Mouse (Mus musculus): Measurements from ENCODE around the gene Gba2. TPM values are rescaled to one million over a fixed set of nuclear protein-coding genes. Genes with fewer than 3 reads are reported as not detected.
"Not testable (repeated sequence)": the region's sequence is repeated elsewhere in the genome, so short reads cannot be mapped to it uniquely, and the experiment has no call there.

Gba2 gene
- 10 to 100 TPM; 61.0 to 64.4 TPM for total RNA-seq (2021)
- long read RNA-seq, experiment 1, transcript Gba2-201 (17 exons, 3,544 nt): major isoform, 53 of 99 reads
- long read RNA-seq, experiment 1, partial matches to known transcripts: 17 of 99 reads
- long read RNA-seq, experiment 1, other reads (novel, unspliced or antisense): 28 of 99 reads
- long read RNA-seq, experiment 2, transcript Gba2-201 (17 exons, 3,544 nt): major isoform, 84 of 135 reads
- long read RNA-seq, experiment 2, partial matches to known transcripts: 22 of 135 reads
- long read RNA-seq, experiment 2, other reads (novel, unspliced or antisense): 28 of 135 reads

DNA sequence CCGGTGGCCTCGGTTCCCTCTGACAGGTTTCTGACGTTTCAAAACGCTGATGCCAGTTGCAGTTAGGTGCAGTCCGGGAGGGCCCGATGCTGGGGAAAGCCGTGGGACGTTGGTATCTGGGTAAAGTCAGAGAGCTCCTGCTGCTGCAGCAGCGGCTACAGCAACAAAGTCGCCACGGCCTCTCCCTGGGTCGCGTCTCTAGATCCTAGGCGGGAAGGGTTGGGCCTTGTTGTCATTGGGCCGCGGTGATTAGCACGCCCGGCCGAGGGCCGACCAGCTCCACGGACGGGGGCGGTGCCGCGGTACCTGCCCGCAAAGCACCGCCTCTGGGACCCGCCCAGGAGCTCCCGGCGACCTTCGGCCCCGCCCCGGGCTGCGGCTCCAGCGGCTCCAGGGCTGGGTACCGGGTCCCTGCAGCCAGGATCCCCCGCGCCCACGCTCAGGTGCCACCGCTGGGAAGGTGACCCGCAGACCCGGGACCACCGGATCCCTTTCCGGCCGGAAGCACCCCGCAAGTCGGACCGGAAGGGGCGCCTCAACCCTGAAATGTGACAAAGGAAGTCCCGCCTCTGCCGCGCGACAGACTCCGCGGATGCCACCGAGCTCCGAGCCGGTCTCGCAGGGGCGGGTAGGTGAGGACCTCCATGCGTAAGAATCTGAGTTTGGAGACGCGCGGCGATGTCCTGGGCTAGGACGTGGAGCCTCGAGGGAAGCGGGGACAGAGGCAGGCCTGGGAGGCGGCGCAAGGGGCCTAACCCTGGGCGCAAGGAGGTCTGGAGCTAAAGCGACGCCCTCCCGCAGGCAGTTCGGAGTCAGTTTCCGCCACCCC lies at the start of gene Gba2, which contains the start of gene Rgp1:
TSS of gene Gba2 (minus strand) at position 498 of the 829 bp plus-strand sequence.
TSS of gene Rgp1 (plus strand) at position 340 of the 829 bp plus-strand sequence.
- peak; percentile 73 to 81 for DNase-seq (ENCODE audit: low spot score in 2 of 2)
- H3K27ac ChIP-seq: peak within 1 kb of the TSS; percentile 97

DNA sequence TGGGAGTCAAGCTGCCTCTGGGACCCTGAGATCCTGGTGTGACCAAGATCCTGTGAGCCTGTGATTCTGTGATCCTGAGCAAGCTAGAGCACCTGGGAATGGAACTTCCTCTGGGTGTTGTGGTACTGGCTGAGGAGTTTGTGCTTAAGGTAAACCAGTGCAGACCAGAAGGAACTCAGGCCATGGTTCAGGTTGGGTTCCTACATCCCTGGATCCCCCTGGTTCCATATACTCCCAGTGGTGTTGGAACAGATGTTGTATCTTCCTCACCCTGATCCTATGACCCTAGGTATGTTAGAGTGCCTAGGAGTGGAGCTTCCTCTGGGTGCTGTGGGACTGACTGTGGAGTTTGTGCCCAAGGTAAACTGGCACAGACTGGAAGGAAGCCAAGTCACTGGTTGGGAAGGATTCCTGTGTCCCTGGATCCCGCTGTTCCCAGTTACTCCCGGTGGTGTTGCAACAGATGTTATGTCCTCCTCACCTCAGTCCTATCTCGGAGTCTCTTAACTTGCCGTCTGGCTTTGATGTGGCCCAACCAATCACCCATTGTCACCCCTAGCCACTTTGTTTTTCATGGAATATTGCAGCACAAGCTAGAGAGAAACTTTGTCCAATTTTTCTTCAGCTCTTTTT lies 41.6 kb upstream of the Gba2 start:
- no peak overlapping the region for H3K4me3 ChIP-seq
- no peak for DNase-seq (ENCODE audit: low spot score in 2 of 2)
- no peak for TF ChIP-seq CTCF (conservative IDR thresholded peaks at IDR 0.05)

More for the DNA sequence above, at the start of gene Gba2, which contains the start of gene Rgp1:
- peak; percentile 60 for TF ChIP-seq CTCF (conservative IDR thresholded peaks at IDR 0.05)
- peak within 1 kb of the TSS; percentile 65 for H3K4me3 ChIP-seq

DNA sequence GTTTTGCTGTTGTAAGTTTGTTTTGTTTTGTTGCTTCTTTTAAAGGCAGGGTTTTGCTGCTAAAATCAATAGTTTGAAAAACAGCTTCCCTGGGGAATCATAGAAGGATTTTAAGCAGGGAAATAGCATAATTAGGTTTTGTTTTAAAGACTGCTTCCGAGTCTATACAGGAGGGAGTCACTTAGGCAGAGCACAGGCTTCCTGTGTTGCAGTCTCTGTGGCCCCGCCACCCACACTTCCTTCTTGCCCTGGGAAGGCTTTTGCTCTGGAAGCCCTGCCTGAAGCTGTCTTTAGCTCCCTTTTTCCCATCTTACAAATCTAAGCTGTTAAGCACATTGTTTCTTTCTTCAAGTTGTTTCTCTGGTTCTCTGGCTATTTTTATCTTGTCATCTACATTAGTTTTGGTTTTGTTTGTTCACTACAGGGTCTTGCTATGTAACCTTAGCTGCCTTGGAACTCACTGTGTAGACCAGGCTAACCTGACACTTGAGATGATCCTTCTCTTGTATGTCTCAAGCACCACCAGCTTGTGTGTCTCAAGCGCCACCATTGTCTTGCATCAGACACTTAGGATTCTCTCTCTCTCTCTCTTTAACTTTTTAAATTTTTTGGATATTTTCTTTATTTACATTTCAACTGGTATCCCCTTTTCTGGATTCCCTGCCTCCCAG lies 34.5 kb upstream of the Gba2 start:
- no peak for TF ChIP-seq CTCF (conservative IDR thresholded peaks at IDR 0.05)
- H3K4me3 ChIP-seq: no peak overlapping the region
- no peak overlapping the region for H3K27ac ChIP-seq
- DNase-seq (ENCODE audit: low spot score in 2 of 2): no peak

More for the DNA sequence above, 41.6 kb upstream of the Gba2 start:
- H3K27ac ChIP-seq: no peak overlapping the region

DNA sequence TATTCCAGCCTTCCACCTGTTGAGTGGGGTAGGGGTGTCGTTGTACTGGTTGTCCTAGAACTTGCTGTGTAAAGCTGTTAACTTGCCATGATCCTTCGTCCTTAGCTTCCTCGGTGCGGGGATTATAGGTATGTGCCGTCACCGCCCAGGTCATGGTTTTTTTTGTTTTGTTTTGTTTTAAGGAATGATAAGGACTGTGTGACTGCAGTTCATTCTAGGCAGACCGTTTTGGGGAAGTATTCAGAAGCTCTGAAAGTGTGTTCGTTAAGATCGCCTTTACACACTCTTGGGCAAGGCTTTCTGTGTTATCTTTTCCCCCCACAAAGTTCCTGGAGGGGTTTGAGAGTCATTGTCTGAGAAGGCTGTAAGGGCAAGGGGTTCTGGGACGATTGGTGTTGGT lies 33.9 kb upstream of the Gba2 start:
- no peak overlapping the region for H3K4me3 ChIP-seq
- TF ChIP-seq CTCF (conservative IDR thresholded peaks at IDR 0.05): no peak
- H3K27ac ChIP-seq: no peak overlapping the region
- no peak for DNase-seq (ENCODE audit: low spot score in 2 of 2)

DNA sequence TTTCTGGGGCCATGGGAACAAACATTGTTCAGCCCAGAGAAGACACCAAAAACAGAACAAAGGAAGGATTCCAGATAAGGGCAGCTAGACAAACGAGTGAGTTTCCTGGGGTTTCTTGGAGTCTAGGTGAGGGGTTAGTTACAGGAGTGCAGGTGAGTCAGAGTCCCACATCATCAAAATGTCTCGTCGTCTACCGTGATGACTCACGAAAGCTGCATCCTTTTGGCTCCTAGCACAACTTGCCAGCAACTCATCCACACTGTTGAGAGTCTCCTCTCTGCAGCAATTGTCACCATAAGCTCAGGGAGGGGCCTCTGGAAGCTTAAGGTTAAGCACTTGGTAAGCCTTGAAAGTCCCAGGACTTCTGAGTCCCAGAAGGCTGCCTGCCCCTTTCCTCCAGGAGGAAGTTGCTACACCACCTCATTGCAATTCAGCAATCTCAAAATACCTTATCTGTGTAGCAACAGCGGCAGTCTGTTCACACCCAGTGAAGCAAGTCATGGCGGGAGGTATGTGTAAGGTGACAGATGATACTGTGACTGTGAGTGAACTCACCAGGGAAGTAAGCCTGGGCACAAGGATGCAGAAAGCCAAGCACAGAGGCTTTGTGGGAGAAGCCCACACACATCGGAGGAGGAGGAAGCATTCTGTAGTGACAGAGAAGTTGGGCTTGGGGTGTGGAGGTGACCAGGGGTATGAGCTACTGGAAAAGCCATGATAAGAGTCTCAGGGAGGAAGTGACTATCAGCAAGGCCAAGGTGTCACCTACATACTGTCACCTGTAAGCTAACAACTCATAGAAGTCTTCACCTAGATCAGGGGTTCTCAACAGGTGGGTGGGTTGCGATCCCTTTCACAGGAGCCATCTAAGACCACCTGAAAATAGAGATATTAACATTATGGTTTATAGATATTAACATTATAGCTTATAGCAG lies 26.3 kb upstream of the Gba2 start:
- TF ChIP-seq CTCF (conservative IDR thresholded peaks at IDR 0.05): no peak
- Histone ChIP-seq H3K4me3 (no peak overlapping the region), H3K27ac (no peak overlapping the region)
- no peak for DNase-seq (ENCODE audit: low spot score in 2 of 2)

DNA sequence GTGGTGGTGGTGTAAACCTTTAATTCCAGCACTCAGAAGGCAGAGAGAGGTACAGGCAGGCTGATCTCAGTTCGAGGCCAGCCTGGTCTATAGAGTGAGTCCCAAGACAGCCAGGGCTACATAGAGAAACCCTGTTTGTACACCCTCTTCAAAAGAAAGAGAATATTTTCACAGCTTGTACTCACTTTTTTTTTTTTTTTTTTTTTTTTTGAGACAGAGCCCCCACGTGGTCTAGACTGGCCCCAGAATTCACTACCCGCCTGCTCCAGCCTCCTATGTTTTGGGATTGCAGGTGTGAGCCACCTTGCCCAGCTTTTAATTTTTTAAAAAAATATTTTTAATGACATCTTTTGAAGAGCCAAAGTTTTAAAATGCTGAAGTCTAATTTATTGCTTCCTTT lies 25.4 kb upstream of the Gba2 start:
- no peak for DNase-seq (ENCODE audit: low spot score in 2 of 2)
- no peak for TF ChIP-seq CTCF (conservative IDR thresholded peaks at IDR 0.05)
- H3K4me3 ChIP-seq: no peak overlapping the region
- no peak overlapping the region for H3K27ac ChIP-seq

DNA sequence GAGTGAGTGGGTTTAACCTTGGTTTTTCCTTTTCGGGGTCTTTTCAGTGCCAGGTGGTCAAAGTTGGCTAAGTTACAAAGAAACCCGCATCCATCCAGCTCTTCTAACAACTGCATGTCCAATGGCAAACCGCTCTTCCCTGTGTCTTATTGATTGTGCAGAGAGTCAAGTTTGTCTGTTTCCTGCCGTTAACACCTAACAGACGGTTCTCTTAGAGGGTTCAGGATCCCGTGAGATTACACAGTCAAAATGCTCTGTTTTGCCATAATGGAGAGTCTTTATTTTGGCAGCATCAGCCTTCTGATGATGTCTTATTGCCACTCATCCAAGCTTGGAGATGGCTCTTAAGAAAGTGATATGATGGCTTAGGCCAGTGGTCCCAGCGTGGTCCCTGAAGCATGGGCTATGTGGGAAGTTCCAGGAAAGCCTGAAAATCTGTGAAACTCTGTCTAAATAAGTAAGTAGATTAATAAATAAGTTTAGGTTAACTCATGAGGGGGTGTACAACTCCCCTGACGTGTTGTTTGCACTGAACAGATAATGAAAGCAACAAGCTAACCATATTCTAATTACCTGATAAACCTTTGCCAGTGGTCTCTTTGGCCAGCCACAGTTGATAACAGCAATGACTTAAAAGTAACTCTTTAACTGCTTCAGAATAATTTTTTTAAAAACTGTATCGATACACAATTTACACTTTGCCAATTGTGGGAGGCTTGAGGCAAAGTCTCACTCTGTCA lies 21.7 kb upstream of the Gba2 start:
- Histone ChIP-seq H3K27ac (no peak overlapping the region), H3K4me3 (no peak overlapping the region)
- no peak for DNase-seq (ENCODE audit: low spot score in 2 of 2)
- no peak for TF ChIP-seq CTCF (conservative IDR thresholded peaks at IDR 0.05)

DNA sequence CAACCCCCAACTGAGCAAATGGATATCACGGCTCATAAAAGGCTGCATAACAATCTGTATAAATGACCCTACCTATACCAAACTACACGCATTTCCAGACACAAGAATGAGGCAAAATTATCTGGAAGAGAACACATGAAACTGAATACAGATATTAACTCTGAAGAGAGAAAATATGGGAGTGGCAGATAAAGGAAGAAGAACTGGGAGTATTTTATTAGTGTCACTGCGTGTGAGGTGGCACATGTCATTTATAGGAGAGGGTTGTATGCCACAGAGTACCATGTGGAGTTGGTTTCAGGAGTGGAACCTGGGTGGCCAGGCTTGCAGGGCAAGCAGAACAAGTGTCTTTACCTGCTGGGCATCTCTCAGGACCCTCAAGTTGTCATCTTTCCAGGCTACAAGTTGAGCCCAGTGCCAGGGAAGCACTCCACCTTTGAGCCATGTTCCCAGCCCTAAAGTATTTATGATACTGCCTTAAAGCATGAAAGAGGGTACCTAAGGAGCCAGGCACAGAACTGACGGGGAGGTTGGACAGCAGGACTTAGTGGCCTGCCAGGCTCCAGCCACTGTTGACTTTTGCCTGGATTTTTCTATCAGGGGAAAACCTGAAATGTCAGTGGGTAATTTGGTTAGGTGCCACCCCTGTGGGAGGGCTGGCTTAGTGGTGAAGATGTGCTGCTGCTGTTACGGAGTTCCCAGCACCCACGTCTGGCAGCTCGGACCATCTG lies 20.1 kb upstream of the Gba2 start:
- no peak for DNase-seq (ENCODE audit: low spot score in 2 of 2)
- TF ChIP-seq CTCF (conservative IDR thresholded peaks at IDR 0.05): no peak
- Histone ChIP-seq H3K27ac (no peak overlapping the region), H3K4me3 (no peak overlapping the region)

DNA sequence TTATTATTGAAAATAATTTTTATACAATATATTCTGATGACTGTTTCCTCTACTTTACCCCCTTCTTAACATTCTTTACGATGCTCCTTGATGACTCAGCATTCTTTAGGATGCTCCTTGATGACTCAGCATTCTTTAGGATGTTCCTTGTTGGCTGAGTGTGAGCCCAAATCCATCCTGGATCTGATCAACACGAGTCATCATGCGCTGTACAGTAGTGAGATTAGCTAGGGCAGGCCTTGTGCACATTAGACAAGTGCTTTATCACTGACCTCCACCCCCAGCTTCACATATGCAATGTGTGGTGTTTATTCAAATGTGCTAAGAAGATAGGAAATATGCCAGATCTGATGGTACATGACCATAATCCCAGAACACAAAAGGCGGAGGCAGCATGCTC lies 19.5 kb upstream of the Gba2 start:
- H3K27ac ChIP-seq: no peak overlapping the region
- H3K4me3 ChIP-seq: no peak overlapping the region
- no peak for TF ChIP-seq CTCF (conservative IDR thresholded peaks at IDR 0.05)
- DNase-seq (ENCODE audit: low spot score in 2 of 2): no peak

DNA sequence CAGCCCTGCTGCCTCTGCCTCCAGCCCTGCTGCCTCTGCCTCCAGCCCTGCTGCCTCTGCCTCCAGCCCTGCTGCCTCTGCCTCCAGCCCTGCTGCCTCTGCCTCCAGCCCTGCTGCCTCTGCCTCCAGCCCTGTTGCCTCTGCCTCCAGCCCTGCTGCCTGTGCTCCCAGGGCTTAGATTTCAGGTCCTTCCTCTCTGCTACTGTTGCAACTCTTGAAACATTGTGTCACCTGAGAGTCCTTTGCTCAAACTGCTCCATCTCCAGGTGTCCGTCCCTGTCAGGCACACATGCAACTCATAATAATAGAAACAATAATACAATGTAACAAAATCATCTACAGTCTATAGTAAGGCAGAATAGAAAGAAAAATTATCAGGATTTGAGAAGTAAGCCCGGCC lies 17.9 kb upstream of the Gba2 start:
- not testable (repeated sequence) for H3K27ac ChIP-seq

DNA sequence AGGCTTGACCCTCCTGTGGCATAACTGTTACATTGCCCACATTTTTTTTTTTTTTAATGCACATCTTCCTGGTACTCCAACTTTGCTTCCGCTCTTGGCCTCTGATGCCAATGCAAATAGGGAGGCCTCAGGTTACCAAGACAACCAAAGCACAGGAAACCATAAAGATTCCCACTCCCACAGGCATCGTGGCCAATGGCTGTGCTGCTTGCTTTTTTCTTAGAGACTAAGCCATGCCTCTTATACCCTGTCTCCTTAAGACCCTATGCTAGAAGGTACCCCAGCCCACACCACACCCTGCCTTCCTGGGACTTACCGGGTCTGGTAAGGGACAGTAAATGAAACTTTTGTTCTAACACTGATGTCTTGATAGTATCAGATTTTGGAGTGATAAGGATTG lies 14.8 kb upstream of the Gba2 start:
- Histone ChIP-seq H3K27ac (no peak overlapping the region), H3K4me3 (no peak overlapping the region)
- no peak for DNase-seq (ENCODE audit: low spot score in 2 of 2)
- no peak for TF ChIP-seq CTCF (conservative IDR thresholded peaks at IDR 0.05)

More for the DNA sequence above, 17.9 kb upstream of the Gba2 start:
- H3K4me3 ChIP-seq; DNase-seq (ENCODE audit: low spot score in 2 of 2): not testable (repeated sequence)

Data from layer of hippocampus, adult 2 months (tissue).